Mouse (Mus musculus) limb, embryonic 12.5 days (tissue): Measurements from ENCODE around the gene Mprip. TPM values are rescaled to one million over a fixed set of nuclear protein-coding genes. Genes with fewer than 3 reads are reported as not detected.
A peak's percentile ranks its signal among the peaks of the same experiment; 100 is the strongest.

ENCODE experiments used
- ATAC-seq: fragments of 200-750 bp; cut with Nextera tagmentation; 2 replicates; pipeline ENCODE4 v1.8.0; 2017; ENCODE audit warnings: low read depth, moderate TSS enrichment; ENCODE audit not compliant: insufficient number of reproducible peaks, insufficient read depth, low FRiP score, low TSS enrichment
- H3K27ac ChIP-seq: fragments of 300-500 bp; sonication (generic); 2 replicates; pipeline ENCODE4 v1.5.1; 2016; ENCODE audit warnings: mild to moderate bottlenecking, moderate library complexity
- H3K27me3 ChIP-seq: fragments of 300-500 bp; sonication (generic); 2 replicates; pipeline ENCODE4 v1.6.1; 2016; ENCODE audit warnings: mild to moderate bottlenecking, moderate library complexity
- H3K36me3 ChIP-seq: fragments of 300-500 bp; sonication (generic); 2 replicates; pipeline ENCODE4 v1.6.1; 2016; ENCODE audit warnings: mild to moderate bottlenecking, moderate library complexity
- H3K4me1 ChIP-seq: fragments of 300-500 bp; sonication (generic); replicated peaks from 2 replicates; pipeline ENCODE4 v1.6.1; 2016
- H3K4me2 ChIP-seq: fragments of 300-500 bp; sonication (generic); 2 replicates; pipeline ENCODE4 v1.6.1; 2016; ENCODE audit warnings: mild to moderate bottlenecking, moderate library complexity
- H3K4me3 ChIP-seq: fragments of 300-500 bp; sonication (generic); replicated peaks from 2 replicates; pipeline ENCODE4 v1.5.1; 2016; ENCODE audit warnings: mild to moderate bottlenecking
- H3K9ac ChIP-seq: fragments of 300-500 bp; sonication (generic); replicated peaks from 2 replicates; pipeline ENCODE4 v1.6.1; 2016; ENCODE audit warnings: mild to moderate bottlenecking, moderate library complexity
- H3K9me3 ChIP-seq: fragments of 300-500 bp; sonication (generic); 2 replicates; pipeline ENCODE4 v1.6.1; 2016; ENCODE audit warnings: mild to moderate bottlenecking, moderate library complexity
- WGBS: fragments of 180-500 bp; shearing (Covaris S2); methylation state at CpG from one replicate; pipeline ENCODE4 v1.1.7; 2016; 5-methylcytosine and 5-hydroxymethylcytosine counted together
- polyA plus RNA-seq: library from polyadenylated mRNA; unstranded; fragments of >200 nt; fragmentation: Nextera tagmentation; extraction: Ambion mirVana; gene quantifications from 2 replicates; pipeline ENCODE4 v1.2.1, GENCODE M21; 2016

The Mprip gene
- polyA plus RNA-seq, 1 experiment from 2014 or later = 97.2 TPM

GRCm38 (mm10) chr11:59782091-59782590 lies 121.0 kb downstream of the Mprip start:
- Histone ChIP-seq H3K27ac (no peak overlapping the region), H3K27me3 (peaks cover 7% of the 10 kb centered on the region), H3K9ac (no peak overlapping the region), H3K4me1 (peaks cover 4% of the 10 kb centered on the region), H3K4me2 (no peak overlapping the region), H3K36me3 (peaks cover 18% of the 10 kb centered on the region), H3K9me3 (no peaks in the 10 kb centered on the region), H3K4me3 (no peak overlapping the region)
- no peak for ATAC-seq
- 76% methylated on average over 7 of the region's 7 CpGs for WGBS

GRCm38 (mm10) chr11:59783591-59783990 lies 122.5 kb downstream of the Mprip start:
- H3K27me3 ChIP-seq = peaks cover 13% of the 10 kb centered on the region
- H3K36me3 ChIP-seq = peaks cover 5% of the 10 kb centered on the region
- H3K4me2 ChIP-seq = no peak overlapping the region
- no peaks in the 10 kb centered on the region for H3K9me3 ChIP-seq
- WGBS = 92% methylated on average over 6 of the region's 6 CpGs
- H3K4me3 ChIP-seq = no peak overlapping the region
- H3K9ac ChIP-seq = no peak overlapping the region
- ATAC-seq = no peak
- peaks cover 9% of the 10 kb centered on the region for H3K4me1 ChIP-seq
- no peak overlapping the region for H3K27ac ChIP-seq

GRCm38 (mm10) chr11:59786444-59787198 lies 125.5 kb downstream of the Mprip start:
- Histone ChIP-seq H3K4me2 (peak overlapping the region; percentile 93), H3K36me3 (peaks cover 7% of the 10 kb centered on the region), H3K27ac (no peak overlapping the region), H3K4me1 (peaks cover 9% of the 10 kb centered on the region), H3K9ac (peak overlapping the region; percentile 63), H3K27me3 (peaks cover 13% of the 10 kb centered on the region), H3K9me3 (no peaks in the 10 kb centered on the region), H3K4me3 (peak overlapping the region; percentile 52)
- 0 out of 2 replicates have a peak, but pooled peaks have one; percentile 5 for ATAC-seq
- 53% methylated on average over 15 of the region's 15 CpGs for WGBS

- Histone ChIP-seq H3K36me3 (peaks cover 14% of the 10 kb centered on the region), H3K4me1 (peaks cover 9% of the 10 kb centered on the region), H3K27ac (peak within 1 kb of the TSS; percentile 17; the same call in 1 of the 2 replicates), H3K9me3 (no peaks in the 10 kb centered on the region), H3K27me3 (peaks cover 13% of the 10 kb centered on the region), H3K4me3 (peak within 1 kb of the TSS; percentile 52), H3K4me2 (peak within 1 kb of the TSS; percentile 93), H3K9ac (peak within 1 kb of the TSS; percentile 63)
- WGBS = under 1% methylated on average over 51 of the region's 51 CpGs
- ATAC-seq = peak; percentile 76
Observed at GRCm38 (mm10) chr11:59787199-59787781, 126.2 kb downstream of the Mprip start, which contains the start of gene Pld6. TSS of gene Pld6 (minus strand) at chr11:59787645.

- Histone ChIP-seq H3K27ac (no peak overlapping the region), H3K36me3 (peaks cover 33% of the 10 kb centered on the region), H3K27me3 (peaks cover 13% of the 10 kb centered on the region), H3K9me3 (no peaks in the 10 kb centered on the region), H3K4me2 (no peak overlapping the region), H3K4me3 (no peak overlapping the region), H3K4me1 (peaks cover 9% of the 10 kb centered on the region), H3K9ac (no peak overlapping the region)
- ATAC-seq = no peak
- WGBS = 90% methylated on average over 1 of the region's 1 CpGs
Observed at GRCm38 (mm10) chr11:59789311-59789710, 128.2 kb downstream of the Mprip start.

- no peak for ATAC-seq
- no peaks in the 10 kb centered on the region for H3K4me1 ChIP-seq
Observed at GRCm38 (mm10) chr11:59793390-59793789, 132.3 kb downstream of the Mprip start.

GRCm38 (mm10) chr11:59800412-59800811 lies 139.3 kb downstream of the Mprip start:
- Histone ChIP-seq H3K27ac (no peak overlapping the region), H3K9me3 (no peaks in the 10 kb centered on the region), H3K27me3 (no peaks in the 10 kb centered on the region), H3K4me2 (no peak overlapping the region), H3K9ac (no peak overlapping the region), H3K4me1 (no peaks in the 10 kb centered on the region), H3K4me3 (no peak overlapping the region), H3K36me3 (peaks cover 100% of the 10 kb centered on the region)
- WGBS = 92% methylated on average over 10 of the region's 10 CpGs
- no peak for ATAC-seq

More at GRCm38 (mm10) chr11:59793390-59793789, 132.3 kb downstream of the Mprip start:
- H3K27ac ChIP-seq = no peak overlapping the region
- 89% methylated on average over 6 of the region's 6 CpGs for WGBS
- H3K9ac ChIP-seq = no peak overlapping the region
- no peaks in the 10 kb centered on the region for H3K9me3 ChIP-seq
- no peak overlapping the region for H3K4me3 ChIP-seq
- no peaks in the 10 kb centered on the region for H3K27me3 ChIP-seq
- H3K4me2 ChIP-seq = no peak overlapping the region
- H3K36me3 ChIP-seq = peaks cover 73% of the 10 kb centered on the region

- H3K4me1 ChIP-seq = no peaks in the 10 kb centered on the region
- 93% methylated on average over 8 of the region's 8 CpGs for WGBS
- H3K4me2 ChIP-seq = no peak overlapping the region
- H3K36me3 ChIP-seq = peaks cover 100% of the 10 kb centered on the region
- no peak overlapping the region for H3K27ac ChIP-seq
- no peaks in the 10 kb centered on the region for H3K9me3 ChIP-seq
- ATAC-seq = no peak
- H3K9ac ChIP-seq = no peak overlapping the region
- H3K4me3 ChIP-seq = no peak overlapping the region
- no peaks in the 10 kb centered on the region for H3K27me3 ChIP-seq
Observed at GRCm38 (mm10) chr11:59801881-59802280, 140.8 kb downstream of the Mprip start.

- Histone ChIP-seq H3K4me1 (peaks cover 3% of the 10 kb centered on the region), H3K4me2 (no peak overlapping the region), H3K9me3 (no peaks in the 10 kb centered on the region), H3K27ac (no peak overlapping the region), H3K9ac (no peak overlapping the region), H3K36me3 (peaks cover 93% of the 10 kb centered on the region), H3K27me3 (no peaks in the 10 kb centered on the region), H3K4me3 (no peak overlapping the region)
- 78% methylated on average over 14 of the region's 14 CpGs for WGBS
- no peak for ATAC-seq
Observed at GRCm38 (mm10) chr11:59803516-59803915, 142.4 kb downstream of the Mprip start.

GRCm38 (mm10) chr11:59804409-59805110 lies 143.5 kb downstream of the Mprip start:
- H3K36me3 ChIP-seq = peaks cover 83% of the 10 kb centered on the region

GRCm38 (mm10) chr11:59805256-59805655 lies 144.2 kb downstream of the Mprip start:
- Histone ChIP-seq H3K4me3 (no peak overlapping the region), H3K4me2 (no peak overlapping the region), H3K36me3 (peaks cover 76% of the 10 kb centered on the region), H3K9me3 (no peaks in the 10 kb centered on the region), H3K4me1 (peaks cover 11% of the 10 kb centered on the region), H3K27me3 (no peaks in the 10 kb centered on the region), H3K27ac (no peak overlapping the region), H3K9ac (no peak overlapping the region)
- WGBS = 86% methylated on average over 1 of the region's 1 CpGs
- no peak for ATAC-seq

More at GRCm38 (mm10) chr11:59804409-59805110, 143.5 kb downstream of the Mprip start:
- Histone ChIP-seq H3K9me3 (no peaks in the 10 kb centered on the region), H3K9ac (no peak overlapping the region), H3K4me1 (peaks cover 11% of the 10 kb centered on the region), H3K27ac (peak overlapping the region; percentile 17; the same call in 1 of the 2 replicates), H3K4me3 (no peak overlapping the region), H3K27me3 (no peaks in the 10 kb centered on the region), H3K4me2 (no peak overlapping the region)
- no peak for ATAC-seq
- 92% methylated on average over 22 of the region's 22 CpGs for WGBS
